Mouse (Mus musculus) embryonic facial prominence, embryonic 14.5 days (tissue): Measurements from ENCODE around the gene Thada. TPM values are rescaled to one million over a fixed set of nuclear protein-coding genes. Genes with fewer than 3 reads are reported as not detected.

Experiments used
- ATAC-seq: fragments of 200-750 bp; cut with Nextera tagmentation; 2 replicates; pipeline ENCODE4 v1.8.0; 2017; ENCODE audit warnings: low read depth, moderate number of reproducible peaks, moderate TSS enrichment
- DNase-seq: peaks from one replicate; pipeline ENCODE4 v3.0.0-alpha.2; 2015; ENCODE audit warnings: low spot score
- H3K27ac ChIP-seq: fragments of 300-500 bp; sonication (generic); replicated peaks from 2 replicates; pipeline ENCODE4 v1.5.1; 2014; ENCODE audit warnings: low read depth, mild to moderate bottlenecking, low read length, moderate library complexity
- H3K27me3 ChIP-seq: fragments of 300-500 bp; sonication (generic); replicated peaks from 2 replicates; pipeline ENCODE4 v1.6.1; 2014; ENCODE audit warnings: low read length; ENCODE audit not compliant: control insufficient read depth, insufficient read depth
- H3K36me3 ChIP-seq: fragments of 300-500 bp; sonication (generic); 2 replicates; pipeline ENCODE4 v1.6.1; 2014; ENCODE audit warnings: low read length, mixed read lengths; ENCODE audit not compliant: control insufficient read depth, insufficient read depth
- H3K4me1 ChIP-seq: fragments of 300-500 bp; sonication (generic); 2 replicates; pipeline ENCODE4 v1.6.1; 2014; ENCODE audit warnings: antibody characterized with exemption, low read length; ENCODE audit not compliant: control insufficient read depth, insufficient read depth
- H3K4me2 ChIP-seq: fragments of 300-500 bp; sonication (generic); 2 replicates; pipeline ENCODE4 v1.6.1; 2014; ENCODE audit warnings: low read depth, mild to moderate bottlenecking, low read length, moderate library complexity, mixed read lengths
- H3K4me3 ChIP-seq: fragments of 300-500 bp; sonication (generic); 2 replicates; pipeline ENCODE4 v1.5.1; 2014; ENCODE audit warnings: low read depth, mild to moderate bottlenecking, low read length
- H3K9ac ChIP-seq: fragments of 300-500 bp; sonication (generic); 2 replicates; pipeline ENCODE4 v1.6.1; 2014; ENCODE audit warnings: low read depth, mild to moderate bottlenecking, low read length, moderate library complexity, mixed read lengths
- H3K9me3 ChIP-seq: fragments of 300-500 bp; sonication (generic); 2 replicates; pipeline ENCODE4 v1.6.1; 2016; ENCODE audit warnings: low read length; ENCODE audit not compliant: control insufficient read depth
- WGBS: fragments of 180-500 bp; shearing (Covaris S2); extraction: QIAGEN DNeasy Blood & Tissue Kit; methylation state at CpG from one replicate; pipeline ENCODE4 v1.1.7; 2014; 5-methylcytosine and 5-hydroxymethylcytosine counted together
- polyA plus RNA-seq: library from polyadenylated mRNA; unstranded; fragments of >200 nt; fragmentation: Nextera tagmentation; extraction: Ambion mirVana; gene quantifications from 2 replicates; pipeline ENCODE4 v1.2.1, GENCODE M21; 2014

The Thada gene
- polyA plus RNA-seq, 1 experiment from 2014 or later: 6.2 TPM

- Histone ChIP-seq H3K27ac (peak overlapping the region; percentile 44; the same call in 1 of the 2 replicates), H3K4me3 (no peak overlapping the region), H3K36me3 (0 out of 2 replicates have a peak, but pooled peaks cover 12% of the 10 kb centered on the region), H3K4me1 (peaks cover 15% of the 10 kb centered on the region; the same call in 1 of the 2 replicates), H3K27me3 (no peaks in the 10 kb centered on the region), H3K9me3 (no peaks in the 10 kb centered on the region), H3K9ac (no peak overlapping the region), H3K4me2 (no peak overlapping the region)
- 0 out of 2 replicates have a peak, but pooled peaks have one; percentile 20 for ATAC-seq
- 58% methylated on average over 7 of the region's 7 CpGs for WGBS
- no peak for DNase-seq
Measured at GRCm38 (mm10) chr17:84203340-84203739, 262.7 kb downstream of the Thada start.

DNA sequence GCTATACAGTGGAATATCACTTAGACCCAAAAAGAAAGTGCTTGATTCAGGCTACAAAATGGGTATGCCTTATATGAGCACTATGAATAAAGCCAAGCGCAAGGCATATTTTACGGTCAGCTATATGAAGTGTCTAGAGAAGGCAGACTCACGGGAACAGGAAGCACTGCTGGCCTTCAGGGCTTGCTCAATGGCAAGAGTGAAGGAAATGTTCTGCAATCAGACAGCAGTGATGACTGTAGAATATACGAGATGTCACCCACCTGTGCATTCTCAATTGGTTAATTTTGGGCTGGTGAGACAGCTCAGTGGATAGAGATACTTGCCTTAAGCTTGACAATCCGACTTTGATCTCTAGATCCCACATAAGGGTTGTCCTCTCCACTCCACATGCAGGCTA is 264.8 kb downstream of the Thada start:
- peaks cover 13% of the 10 kb centered on the region; the same call in 1 of the 2 replicates for H3K4me1 ChIP-seq
- no peaks in the 10 kb centered on the region for H3K9me3 ChIP-seq
- DNase-seq (no peak), ATAC-seq (no peak)
- H3K27me3 ChIP-seq: no peaks in the 10 kb centered on the region
- 0 out of 2 replicates have a peak, but pooled peaks cover 12% of the 10 kb centered on the region for H3K36me3 ChIP-seq
- no peak overlapping the region for H3K9ac ChIP-seq
- H3K4me2 ChIP-seq: no peak overlapping the region
- no peak overlapping the region for H3K4me3 ChIP-seq
- H3K27ac ChIP-seq: no peak overlapping the region
- WGBS: 93% methylated on average over 5 of the region's 5 CpGs

DNA sequence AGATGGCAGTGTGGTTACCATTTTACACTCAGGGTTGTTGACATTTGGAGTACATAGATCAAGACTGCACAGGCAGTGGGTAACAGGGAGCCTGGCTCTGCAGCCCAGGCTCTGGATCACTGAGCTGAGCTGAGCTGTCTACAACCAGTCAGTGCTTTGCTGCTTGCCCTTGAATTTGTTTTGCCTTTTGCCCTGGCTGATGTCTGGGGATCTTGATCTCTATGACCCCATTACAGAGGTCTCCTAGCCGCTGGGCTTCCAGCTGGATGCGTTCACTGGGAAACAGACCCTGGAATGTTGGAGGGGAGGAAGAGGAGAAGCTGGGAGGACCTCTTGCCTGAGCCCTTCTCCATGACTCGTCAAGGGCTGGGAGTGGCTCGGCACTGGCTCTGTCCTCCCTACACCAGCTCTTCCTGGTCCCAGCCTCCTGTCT is 268.1 kb downstream of the Thada start:
- no peak for DNase-seq
- Histone ChIP-seq H3K27me3 (no peaks in the 10 kb centered on the region), H3K27ac (no peak overlapping the region), H3K4me3 (no peak overlapping the region), H3K9ac (no peak overlapping the region), H3K36me3 (0 out of 2 replicates have a peak, but pooled peaks cover 5% of the 10 kb centered on the region), H3K4me1 (no peaks in the 10 kb centered on the region), H3K4me2 (no peak overlapping the region), H3K9me3 (no peaks in the 10 kb centered on the region)
- ATAC-seq: no peak; the same call in 1 of the 2 replicates
- WGBS: 43% methylated on average over 4 of the region's 4 CpGs

- Histone ChIP-seq H3K27me3 (no peaks in the 10 kb centered on the region), H3K9me3 (no peaks in the 10 kb centered on the region), H3K4me3 (no peak overlapping the region), H3K4me2 (no peak overlapping the region), H3K36me3 (peaks cover 15% of the 10 kb centered on the region), H3K27ac (no peak overlapping the region), H3K9ac (no peak overlapping the region), H3K4me1 (no peaks in the 10 kb centered on the region)
- DNase-seq: no peak
- ATAC-seq: no peak
Measured at GRCm38 (mm10) chr17:84196329-84196728, 269.7 kb downstream of the Thada start.

GRCm38 (mm10) chr17:84195835-84196234 is 270.2 kb downstream of the Thada start:
- Histone ChIP-seq H3K9me3 (no peaks in the 10 kb centered on the region), H3K9ac (no peak overlapping the region), H3K4me3 (no peak overlapping the region), H3K27me3 (no peaks in the 10 kb centered on the region), H3K4me2 (no peak overlapping the region), H3K27ac (no peak overlapping the region), H3K4me1 (no peaks in the 10 kb centered on the region), H3K36me3 (peaks cover 15% of the 10 kb centered on the region)
- DNase-seq: no peak
- WGBS: 83% methylated on average over 3 of the region's 3 CpGs
- ATAC-seq: no peak

GRCm38 (mm10) chr17:84195003-84195395 is 271.0 kb downstream of the Thada start:
- Histone ChIP-seq H3K9ac (no peak overlapping the region), H3K9me3 (no peaks in the 10 kb centered on the region), H3K27me3 (no peaks in the 10 kb centered on the region), H3K4me1 (0 out of 2 replicates have a peak, but pooled peaks cover 3% of the 10 kb centered on the region), H3K27ac (no peak overlapping the region), H3K36me3 (peaks cover 15% of the 10 kb centered on the region), H3K4me3 (no peak overlapping the region), H3K4me2 (no peak overlapping the region)
- WGBS: 24% methylated on average over 4 of the region's 4 CpGs
- ATAC-seq (no peak), DNase-seq (no peak)

- Histone ChIP-seq H3K36me3 (peaks cover 10% of the 10 kb centered on the region), H3K9me3 (no peaks in the 10 kb centered on the region), H3K9ac (no peak overlapping the region), H3K4me2 (no peak overlapping the region), H3K27ac (no peak overlapping the region), H3K4me1 (0 out of 2 replicates have a peak, but pooled peaks cover 3% of the 10 kb centered on the region), H3K27me3 (no peaks in the 10 kb centered on the region), H3K4me3 (no peak overlapping the region)
- 71% methylated on average over 4 of the region's 4 CpGs for WGBS
- ATAC-seq: no peak
- DNase-seq: no peak
Measured at GRCm38 (mm10) chr17:84194282-84195002, 271.6 kb downstream of the Thada start.

DNA sequence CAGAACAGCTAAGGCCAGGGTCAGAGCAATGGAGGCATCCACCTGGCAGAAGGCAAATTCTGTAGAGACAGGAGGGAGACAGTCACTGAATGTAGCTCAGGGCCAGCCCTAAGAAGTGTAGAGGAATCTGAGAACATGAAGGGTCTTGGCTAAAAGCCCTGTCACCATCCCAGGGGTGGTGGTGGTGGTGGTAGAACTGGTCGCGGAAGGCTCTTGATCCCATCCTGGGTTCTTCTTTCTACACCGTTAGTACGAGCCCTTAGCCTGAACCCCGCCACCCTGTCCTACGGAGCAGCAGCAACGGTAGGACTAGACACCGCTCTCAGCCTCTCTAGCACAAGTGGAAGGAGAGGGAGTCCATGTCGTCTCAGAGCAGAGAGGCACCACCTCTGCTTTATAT is 272.6 kb downstream of the Thada start:
- Histone ChIP-seq H3K4me3 (no peak overlapping the region), H3K9me3 (no peaks in the 10 kb centered on the region), H3K36me3 (peaks cover 10% of the 10 kb centered on the region), H3K4me1 (peaks cover 10% of the 10 kb centered on the region), H3K27ac (no peak overlapping the region), H3K27me3 (no peaks in the 10 kb centered on the region), H3K4me2 (no peak overlapping the region), H3K9ac (no peak overlapping the region)
- no peak for ATAC-seq
- DNase-seq: no peak
- WGBS: 86% methylated on average over 9 of the region's 9 CpGs

DNA sequence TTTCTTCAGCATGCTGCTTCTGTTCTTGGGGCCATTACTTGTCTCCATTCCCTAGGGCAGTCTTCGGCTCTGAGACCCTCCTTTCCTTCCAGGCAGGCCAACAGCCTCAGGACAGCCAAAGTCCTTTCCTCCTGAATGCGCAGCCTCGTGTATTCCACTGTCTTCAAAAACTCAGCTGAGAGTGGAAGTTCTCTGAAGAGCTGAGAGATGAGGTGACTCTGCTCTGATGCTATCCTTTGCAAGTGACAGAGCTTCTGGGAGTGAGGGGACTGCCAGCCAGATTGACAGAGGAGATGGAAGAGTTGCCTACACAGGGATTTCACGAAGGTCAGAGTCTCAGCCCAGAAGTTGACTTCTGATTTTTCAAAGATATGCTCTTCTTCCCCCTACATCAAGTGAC is 274.1 kb downstream of the Thada start:
- H3K9ac ChIP-seq: no peak overlapping the region
- H3K4me1 ChIP-seq: peaks cover 10% of the 10 kb centered on the region
- no peak for ATAC-seq
- no peaks in the 10 kb centered on the region for H3K9me3 ChIP-seq
- 89% methylated on average over 4 of the region's 4 CpGs for WGBS
- peaks cover 10% of the 10 kb centered on the region for H3K36me3 ChIP-seq
- H3K4me3 ChIP-seq: no peak overlapping the region
- no peak overlapping the region for H3K27ac ChIP-seq
- H3K4me2 ChIP-seq: no peak overlapping the region
- H3K27me3 ChIP-seq: no peaks in the 10 kb centered on the region
- no peak for DNase-seq
